Mouse (Mus musculus): ENCODE data around the gene Ttll6.

The Ttll6 gene

DNA sequence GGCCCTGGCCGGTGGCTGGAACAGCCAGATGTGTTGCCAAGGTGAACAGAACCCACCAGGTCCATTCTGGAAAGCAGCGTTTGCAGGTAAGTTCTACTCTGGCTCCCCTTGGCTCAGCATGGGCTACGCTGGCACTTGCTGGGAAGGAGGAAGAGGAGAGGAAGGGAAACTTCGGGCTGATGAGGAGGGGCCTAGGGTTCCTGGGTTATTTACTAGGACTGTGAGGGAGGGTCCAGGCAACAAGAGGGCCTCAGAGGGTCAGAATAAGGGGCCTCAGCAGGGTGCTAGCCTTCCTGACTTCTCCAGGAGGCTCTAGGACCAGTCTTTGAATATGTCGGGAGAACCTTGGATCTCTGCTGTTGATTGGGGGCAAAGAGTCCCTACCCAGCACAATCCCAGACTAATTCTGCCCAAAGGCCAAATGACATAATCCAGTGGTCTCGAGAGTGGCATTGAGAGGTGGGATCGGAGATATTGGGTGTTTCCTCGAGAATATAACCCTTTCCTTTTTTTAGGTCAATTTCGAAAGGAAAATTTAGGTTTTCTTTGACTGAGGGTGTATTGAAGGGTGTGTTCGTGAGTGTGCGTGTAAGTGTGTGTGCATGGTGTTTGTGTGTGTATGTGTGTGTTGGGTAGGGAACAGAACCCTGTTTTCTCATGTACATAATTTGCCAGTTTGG, 61.5 kb downstream of the Ttll6 start:
- DNase-seq (ENCODE audit: low spot score in 2 of 2) = no peak

DNA sequence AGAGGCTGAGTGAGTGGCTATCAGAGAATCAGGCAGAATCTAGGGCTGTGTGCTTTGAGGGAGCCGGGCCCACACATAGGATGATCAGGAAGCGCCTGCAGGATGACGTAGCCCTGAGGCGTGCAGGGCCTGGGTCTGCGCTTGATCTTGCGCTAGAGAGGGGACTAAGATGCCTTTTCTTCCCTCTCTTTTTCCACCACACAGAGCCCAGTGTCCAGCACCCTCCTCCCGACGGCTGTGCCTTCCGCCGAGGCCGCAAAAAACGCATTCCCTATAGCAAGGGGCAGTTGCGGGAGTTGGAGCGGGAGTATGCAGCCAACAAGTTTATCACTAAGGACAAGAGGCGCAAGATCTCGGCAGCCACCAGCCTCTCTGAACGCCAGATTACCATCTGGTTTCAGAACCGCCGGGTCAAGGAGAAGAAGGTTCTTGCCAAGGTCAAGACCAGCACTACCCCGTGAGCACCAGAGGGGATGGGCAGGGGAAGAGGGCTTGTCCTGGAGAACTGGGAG, 62.2 kb downstream of the Ttll6 start:
- DNase-seq (ENCODE audit: low spot score in 2 of 2) = no peak

DNA sequence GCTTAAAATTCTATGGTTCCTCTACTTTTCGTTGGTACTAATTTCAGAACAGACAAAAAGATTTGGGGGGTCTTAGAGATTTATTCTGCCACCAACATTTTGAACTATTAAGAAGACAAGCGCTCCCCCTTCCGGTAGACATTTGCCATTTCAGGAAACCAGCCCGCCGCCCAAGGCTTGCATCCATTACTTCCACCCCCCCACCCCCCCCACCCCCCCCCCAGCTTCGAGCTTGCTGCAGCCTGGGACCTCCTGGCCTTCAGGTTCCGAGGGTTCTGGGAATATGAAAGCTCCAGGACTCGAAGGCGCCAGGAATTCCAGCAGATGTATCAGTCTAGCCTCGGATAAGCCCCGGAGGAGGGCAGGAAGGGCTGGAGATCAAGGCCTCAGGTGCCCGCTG, 65.1 kb downstream of the Ttll6 start:
- no peak for DNase-seq (ENCODE audit: low spot score in 2 of 2)

DNA sequence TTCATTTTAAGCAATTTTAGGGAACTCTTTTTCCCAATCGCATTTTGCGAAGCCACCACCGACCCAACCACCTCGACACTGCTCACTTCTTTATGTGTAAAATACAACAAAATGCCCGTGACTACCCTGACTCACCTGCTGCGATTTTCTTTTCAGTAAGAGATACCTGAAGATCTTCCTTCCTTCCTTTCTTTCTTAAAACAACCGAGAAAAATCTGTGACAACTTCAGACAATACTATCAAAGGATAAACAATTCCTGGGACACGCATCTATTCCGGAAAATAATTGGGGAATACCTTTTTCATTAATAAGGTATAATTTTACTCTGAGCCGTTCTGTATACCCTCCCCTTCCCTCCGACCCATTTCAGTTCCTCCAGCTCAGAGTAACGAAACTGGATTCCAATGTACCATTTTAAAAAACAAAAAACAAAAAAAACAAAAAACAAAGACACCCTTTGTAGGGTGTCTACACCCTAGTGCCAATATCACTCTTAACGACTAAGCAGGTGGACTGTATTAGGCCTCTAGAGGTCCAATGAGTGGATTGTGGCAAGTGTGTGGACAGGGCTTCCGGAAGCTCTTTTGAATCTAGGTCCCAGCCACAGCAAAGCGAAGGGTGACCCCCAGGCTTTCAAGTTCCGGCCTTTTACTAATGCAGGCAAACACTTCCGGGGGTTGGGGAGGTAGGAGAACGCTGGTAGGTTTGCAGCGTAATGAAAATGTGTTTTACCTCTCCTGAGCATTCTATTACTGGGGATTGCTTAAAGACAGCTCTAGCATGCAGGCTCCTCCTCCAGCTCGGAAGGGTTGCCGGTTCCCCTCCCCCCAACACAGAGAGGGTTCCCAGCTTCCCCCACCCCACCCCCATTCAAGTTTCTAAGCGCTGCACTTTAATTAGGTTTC, 65.8 kb downstream of the Ttll6 start:
- no peak for DNase-seq (ENCODE audit: low spot score in 2 of 2)

DNA sequence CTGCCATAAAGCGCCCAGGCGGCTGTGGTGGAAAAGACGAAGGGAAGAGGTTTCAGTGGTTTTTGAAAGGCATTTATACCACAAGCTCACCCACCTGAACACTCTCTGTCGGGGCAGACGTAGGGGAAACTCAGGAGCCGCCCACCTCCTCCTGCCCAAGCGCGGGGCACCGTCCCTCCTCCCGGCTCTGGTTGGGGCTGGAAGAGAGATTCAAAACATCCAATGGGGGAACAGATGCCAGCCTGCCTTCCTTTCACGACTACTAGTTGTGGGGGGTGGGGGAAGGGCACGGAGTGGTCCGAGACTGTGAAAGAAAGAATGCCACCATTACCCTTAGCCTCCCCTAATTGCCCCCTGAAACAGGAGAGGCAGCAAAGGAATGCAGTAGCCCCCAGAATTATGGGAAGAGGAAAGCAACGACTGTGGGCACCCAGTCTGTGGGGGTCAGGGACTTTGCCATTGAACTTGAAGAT, 66.6 kb downstream of the Ttll6 start:
- no peak for DNase-seq (ENCODE audit: low spot score in 2 of 2)

DNA sequence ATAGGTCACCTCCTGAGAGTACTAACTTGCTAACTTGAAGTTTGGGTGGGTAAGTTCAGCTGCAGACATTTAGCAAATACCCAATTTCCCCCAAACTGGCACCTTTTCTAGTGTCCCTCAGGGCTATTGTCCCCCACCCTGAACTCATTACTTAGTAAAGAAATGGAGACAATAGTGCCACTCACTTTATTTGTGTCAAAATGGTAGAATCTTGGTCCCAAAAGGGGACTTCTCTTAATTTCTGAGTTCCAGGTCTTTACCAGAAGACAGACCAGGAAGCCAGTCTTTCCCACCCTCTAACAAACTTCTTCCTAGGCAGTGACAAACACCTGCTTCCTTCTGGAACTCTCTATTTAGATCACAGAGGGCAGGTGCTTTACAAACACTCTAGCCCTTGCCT, 68.2 kb downstream of the Ttll6 start:
- DNase-seq (ENCODE audit: low spot score in 2 of 2) = no peak

DNA sequence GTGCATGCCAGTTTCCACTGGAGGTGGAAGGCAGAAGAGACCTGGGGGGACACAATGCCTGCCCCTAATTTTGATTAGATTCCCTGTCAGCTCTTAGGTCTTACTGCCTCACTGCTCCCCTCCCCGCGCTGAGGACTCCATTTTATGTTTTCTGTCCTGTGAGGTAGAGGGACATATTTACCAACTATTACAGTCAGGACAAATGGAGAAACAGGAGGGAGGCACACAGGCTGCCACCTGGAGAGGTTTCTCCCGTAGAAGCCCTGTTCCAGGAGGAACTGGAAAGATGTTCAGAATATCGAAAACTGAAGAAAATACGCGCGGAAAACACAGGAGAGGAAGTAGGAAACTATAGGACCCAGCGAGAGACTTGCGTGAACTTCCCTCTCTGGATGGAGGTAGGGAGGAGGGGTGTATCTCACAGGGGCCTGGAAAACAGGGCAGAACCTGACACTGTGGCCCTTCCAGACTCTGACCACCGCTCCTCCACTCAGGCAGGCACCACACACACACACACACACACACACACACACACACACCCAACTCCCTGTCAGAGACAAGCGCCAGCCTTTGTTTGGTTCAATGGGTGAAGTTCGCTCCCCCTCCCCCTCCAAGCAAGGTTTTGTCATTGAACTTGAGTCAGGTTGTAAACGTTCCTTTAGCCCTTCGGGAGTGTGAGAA, 69.0 kb downstream of the Ttll6 start:
- no peak for DNase-seq (ENCODE audit: low spot score in 2 of 2)

DNA sequence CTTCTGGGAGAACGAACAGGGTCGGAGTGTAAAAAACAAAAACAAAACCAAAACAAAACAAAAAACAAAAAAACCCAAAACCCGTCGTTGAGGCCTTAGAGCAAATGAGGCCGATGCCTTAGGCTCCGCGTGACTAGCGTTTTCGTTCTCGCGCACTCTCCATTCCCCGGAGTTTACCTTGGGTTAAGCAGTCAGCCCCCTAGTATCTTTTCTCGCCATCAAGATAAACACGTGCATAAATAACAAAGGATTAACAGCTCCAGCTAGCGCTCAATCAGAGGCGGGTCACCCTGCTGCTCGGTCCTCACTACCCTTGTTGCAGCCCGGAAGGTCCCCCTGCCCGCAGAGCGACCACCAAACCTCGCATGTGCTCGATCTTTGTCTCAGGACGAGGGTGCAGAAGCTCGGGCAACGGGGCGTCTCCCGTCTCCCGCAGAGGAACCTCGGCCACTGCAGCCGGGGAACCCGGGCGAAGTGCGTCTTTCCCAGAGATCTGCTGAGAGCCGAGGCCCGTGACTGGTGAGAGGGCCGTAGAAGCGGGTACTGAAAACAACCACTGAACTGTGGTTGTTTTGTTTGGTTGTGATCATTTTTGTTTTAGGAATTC, 69.7 kb downstream of the Ttll6 start:
- peak in 1 of 2 experiments; percentile 23 for DNase-seq (ENCODE audit: low spot score in 2 of 2)

DNA sequence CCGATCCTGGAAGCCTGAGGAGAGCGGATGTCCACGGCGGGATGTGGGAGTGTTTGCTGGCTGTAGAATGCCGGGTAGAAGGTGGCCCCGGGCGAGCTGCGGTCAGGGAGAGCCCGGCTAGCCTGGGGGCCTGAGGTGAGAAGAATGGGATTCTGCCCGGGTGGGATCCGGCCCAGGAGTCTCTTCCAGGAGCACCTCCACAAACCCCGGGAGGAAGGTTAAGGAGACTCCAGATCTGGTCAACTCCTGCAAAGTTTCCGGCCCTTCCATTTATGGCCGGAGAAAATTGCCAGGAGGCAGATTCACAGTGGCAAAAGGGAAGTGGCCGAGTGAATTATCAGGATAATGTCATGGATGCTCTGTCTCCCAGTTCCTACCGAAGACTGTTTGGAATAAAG, 70.2 kb downstream of the Ttll6 start:
- peak in 1 of 2 experiments; percentile 16 for DNase-seq (ENCODE audit: low spot score in 2 of 2)

DNA sequence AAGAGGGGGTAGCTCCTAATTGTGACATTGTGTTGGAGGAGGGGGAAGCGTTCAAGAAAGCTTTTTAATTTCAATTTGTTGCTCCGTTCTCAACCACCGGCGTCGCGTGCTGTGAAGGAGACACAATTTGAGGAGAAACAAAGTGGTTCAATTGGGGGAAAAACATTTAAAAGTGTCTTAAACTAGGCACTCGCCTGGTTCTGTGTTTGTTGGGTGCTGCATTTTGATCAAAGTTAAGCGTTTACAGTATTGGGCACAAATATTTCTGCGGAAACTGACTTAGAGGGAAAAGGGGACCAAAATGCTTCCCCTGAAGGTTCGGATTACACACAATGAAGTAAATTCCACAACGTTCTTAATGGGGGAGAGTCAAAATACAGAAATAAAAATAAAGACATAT, 70.8 kb downstream of the Ttll6 start:
- no peak for DNase-seq (ENCODE audit: low spot score in 2 of 2)

DNA sequence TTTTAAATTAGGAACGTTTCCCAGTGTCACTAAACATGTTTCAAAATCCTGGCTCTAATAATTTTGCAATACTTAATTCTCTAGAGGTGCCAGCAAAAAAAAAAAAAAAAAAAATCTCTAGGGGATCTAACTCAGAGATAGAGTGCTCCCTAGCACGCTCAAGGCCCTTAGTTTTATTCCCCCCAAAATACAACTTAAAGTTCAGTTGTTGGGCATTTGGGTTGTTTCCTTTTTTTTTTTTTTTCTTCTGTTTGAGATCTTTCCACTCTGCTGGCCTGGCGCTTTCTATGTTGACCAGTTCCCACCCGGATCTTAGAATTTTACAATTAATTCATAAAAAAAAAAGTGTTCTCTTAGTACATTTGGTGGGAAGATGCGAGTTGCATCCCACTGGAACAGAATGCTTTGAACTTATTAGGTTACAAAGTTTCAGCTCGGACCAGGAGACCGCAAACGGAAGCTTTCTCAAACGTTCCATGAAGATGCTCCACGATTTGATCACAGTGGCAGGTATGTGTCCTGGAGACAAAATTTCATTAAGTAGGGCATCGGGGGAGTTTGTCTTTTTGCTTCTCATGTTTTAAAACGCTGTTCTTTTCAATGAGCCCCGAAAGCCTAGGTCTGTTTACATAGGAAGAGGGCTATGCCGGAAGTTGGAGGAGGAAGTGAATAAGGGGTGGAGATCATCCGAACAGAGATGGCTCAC, 72.0 kb downstream of the Ttll6 start:
- no peak for DNase-seq (ENCODE audit: low spot score in 2 of 2)
